Mouse (Mus musculus): ENCODE results near the gene Tmprss6. TPM values are rescaled to one million over a fixed set of nuclear protein-coding genes. Genes with fewer than 3 reads are reported as not detected.

Gene Tmprss6
- polyA plus RNA-seq, 1 experiment, result 0.22 TPM

- TF ChIP-seq POLR2A (IDR thresholded peaks at IDR 0.05; ENCODE audit: borderline replicate concordance, extremely low read depth, insufficient read depth, insufficient read length, poor library complexity, severe bottlenecking) (no peak), CTCF (IDR thresholded peaks at IDR 0.05; ENCODE audit: borderline replicate concordance, extremely low read depth, insufficient read depth, insufficient read length) (no peak)
- DNase-seq (ENCODE audit: low read depth), result no peak
Observed at GRCm38 (mm10) chr15:78429871-78430622, 38.4 kb downstream of the Tmprss6 start.

GRCm38 (mm10) chr15:78429139-78429459 is 39.3 kb downstream of the Tmprss6 start:
- no peak for DNase-seq (ENCODE audit: low read depth)
- TF ChIP-seq CTCF (IDR thresholded peaks at IDR 0.05; ENCODE audit: borderline replicate concordance, extremely low read depth, insufficient read depth, insufficient read length), result no peak
- no peak for TF ChIP-seq POLR2A (IDR thresholded peaks at IDR 0.05; ENCODE audit: borderline replicate concordance, extremely low read depth, insufficient read depth, insufficient read length, poor library complexity, severe bottlenecking)

DNA sequence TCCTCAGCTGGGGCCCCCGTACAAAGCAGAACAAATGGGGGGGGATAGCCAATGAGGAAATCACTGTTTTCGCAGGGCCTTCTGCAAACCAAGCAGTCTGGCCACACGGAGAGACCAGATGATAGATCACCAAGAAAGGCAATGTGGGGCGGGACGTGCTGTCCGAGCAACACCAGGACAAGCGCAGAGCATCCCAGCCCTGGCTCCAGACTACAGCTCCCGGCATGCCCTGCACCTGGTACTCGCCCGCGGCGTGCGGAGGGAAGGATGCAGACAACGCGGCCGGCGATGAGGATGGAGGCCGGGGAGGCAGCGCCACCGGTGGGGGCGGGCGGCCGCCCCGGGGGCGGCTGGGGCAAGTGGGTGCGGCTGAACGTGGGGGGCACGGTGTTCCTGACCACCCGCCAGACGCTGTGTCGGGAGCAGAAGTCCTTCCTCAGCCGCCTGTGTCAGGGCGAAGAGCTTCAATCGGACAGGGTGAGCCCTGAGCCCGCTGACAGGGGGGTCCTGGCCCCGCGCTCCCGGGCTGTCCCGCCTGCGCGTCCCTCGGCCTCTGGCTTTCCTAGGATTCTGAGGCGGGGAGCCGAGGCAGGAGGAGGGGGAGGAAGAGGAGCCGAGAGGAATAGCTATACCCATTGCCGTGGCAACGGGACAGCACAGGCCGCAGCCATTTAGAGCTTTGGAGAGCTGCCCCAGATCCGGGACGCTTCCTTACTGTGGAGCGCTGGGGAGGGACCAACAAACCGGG is 39.9 kb downstream of the Tmprss6 start, which contains the start of gene Kctd17:
Kctd17 (plus strand) TSS at position 174 of the 748 bp plus-strand sequence.
- peak; percentile 85 for DNase-seq (ENCODE audit: low read depth)
- peak; percentile 85 for TF ChIP-seq POLR2A (IDR thresholded peaks at IDR 0.05; ENCODE audit: borderline replicate concordance, extremely low read depth, insufficient read depth, insufficient read length, poor library complexity, severe bottlenecking)
- TF ChIP-seq CTCF (IDR thresholded peaks at IDR 0.05; ENCODE audit: borderline replicate concordance, extremely low read depth, insufficient read depth, insufficient read length), result no peak

DNA sequence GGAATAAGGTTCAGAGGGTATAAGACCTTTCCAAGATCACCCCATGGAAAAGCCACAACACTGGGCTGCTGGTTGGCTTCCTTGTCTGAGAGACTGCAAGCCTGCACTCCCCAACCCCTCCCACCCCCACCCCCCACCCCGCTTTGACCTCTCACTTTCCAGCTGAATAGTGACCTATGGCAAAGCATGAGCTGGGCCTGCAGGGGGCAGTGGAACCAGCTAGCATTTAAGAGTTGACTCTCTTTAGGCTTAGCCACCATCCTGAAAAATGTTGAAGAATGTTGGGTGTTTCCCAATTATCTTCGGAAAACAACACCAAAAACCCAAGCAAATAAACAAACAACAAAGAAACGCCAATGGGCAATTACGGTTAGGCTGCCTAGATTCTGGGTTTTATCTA is 43.2 kb downstream of the Tmprss6 start:
- no peak for DNase-seq (ENCODE audit: low read depth)
- TF ChIP-seq CTCF (IDR thresholded peaks at IDR 0.05; ENCODE audit: borderline replicate concordance, extremely low read depth, insufficient read depth, insufficient read length) (no peak), POLR2A (IDR thresholded peaks at IDR 0.05; ENCODE audit: borderline replicate concordance, extremely low read depth, insufficient read depth, insufficient read length, poor library complexity, severe bottlenecking) (no peak)

- TF ChIP-seq POLR2A (IDR thresholded peaks at IDR 0.05; ENCODE audit: borderline replicate concordance, extremely low read depth, insufficient read depth, insufficient read length, poor library complexity, severe bottlenecking) (no peak), CTCF (IDR thresholded peaks at IDR 0.05; ENCODE audit: borderline replicate concordance, extremely low read depth, insufficient read depth, insufficient read length) (no peak)
- no peak for DNase-seq (ENCODE audit: low read depth)
Observed at GRCm38 (mm10) chr15:78424507-78424906, 43.9 kb downstream of the Tmprss6 start.

DNA sequence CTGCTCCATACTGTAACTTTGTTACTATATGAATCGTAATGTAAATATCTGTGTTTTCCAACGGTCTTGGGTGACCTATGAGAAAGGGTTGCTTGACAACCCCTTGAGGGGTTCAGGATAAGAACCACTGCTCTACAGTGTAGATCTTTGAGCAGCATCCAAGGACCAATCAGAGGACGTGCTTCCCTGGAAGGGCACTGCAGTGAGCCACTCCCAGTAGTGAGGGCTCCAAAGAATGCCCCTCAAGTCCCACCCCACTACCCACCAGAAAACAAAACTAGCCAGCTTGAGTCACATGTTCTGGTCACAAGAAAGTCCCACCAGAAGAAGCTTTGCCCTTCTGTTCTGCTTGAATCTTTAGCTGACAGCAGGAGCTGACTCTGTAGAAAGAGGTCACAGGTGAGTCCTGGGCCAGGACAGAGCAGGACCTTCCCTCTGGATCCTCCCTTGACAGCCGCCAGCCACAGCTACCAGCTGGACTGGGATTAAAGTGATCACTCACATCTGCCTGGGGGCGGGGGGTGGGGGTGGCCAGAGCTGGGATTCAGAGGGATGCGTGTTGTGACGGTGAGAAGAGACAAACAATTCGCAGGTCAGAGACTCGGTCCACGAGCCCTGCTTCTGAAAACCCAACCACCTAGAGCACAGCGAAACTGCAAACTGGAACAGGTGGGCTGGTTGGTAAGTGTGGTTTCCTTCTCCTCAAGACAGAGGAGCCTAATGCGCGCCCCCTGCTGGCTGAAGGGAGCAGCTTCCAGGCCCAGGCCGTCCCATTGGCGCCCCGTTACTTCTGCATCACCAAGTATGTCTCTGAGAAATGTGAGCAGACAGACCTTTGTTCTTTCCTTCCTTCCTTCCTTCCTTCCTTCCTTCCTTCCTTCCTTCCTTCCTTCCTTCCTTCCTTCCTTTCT is 46.1 kb downstream of the Tmprss6 start:
- DNase-seq (ENCODE audit: low read depth), result peak; percentile 91
- TF ChIP-seq POLR2A (IDR thresholded peaks at IDR 0.05; ENCODE audit: borderline replicate concordance, extremely low read depth, insufficient read depth, insufficient read length, poor library complexity, severe bottlenecking) (no peak), CTCF (IDR thresholded peaks at IDR 0.05; ENCODE audit: borderline replicate concordance, extremely low read depth, insufficient read depth, insufficient read length) (peak; percentile 98)

DNA sequence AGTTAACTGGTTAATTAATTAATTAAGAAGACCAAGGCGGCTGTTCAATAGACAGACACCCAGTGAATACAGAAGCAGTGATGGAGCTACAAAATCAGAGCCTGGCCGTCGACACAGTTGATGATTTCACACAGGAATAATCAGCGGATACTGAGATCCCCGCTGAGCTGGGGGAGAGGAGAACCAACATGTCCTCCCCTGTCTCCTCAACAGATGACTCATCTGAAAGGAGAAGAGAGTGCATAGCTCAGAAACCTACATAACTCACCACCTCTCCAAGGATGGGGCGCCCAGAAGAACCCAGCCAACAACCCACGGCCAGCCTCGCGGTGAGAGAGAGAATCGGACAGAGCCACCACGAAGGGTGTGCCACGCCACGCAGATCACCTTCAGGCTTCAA is 48.0 kb downstream of the Tmprss6 start:
- no peak for DNase-seq (ENCODE audit: low read depth)
- no peak for TF ChIP-seq CTCF (IDR thresholded peaks at IDR 0.05; ENCODE audit: borderline replicate concordance, extremely low read depth, insufficient read depth, insufficient read length)
- TF ChIP-seq POLR2A (IDR thresholded peaks at IDR 0.05; ENCODE audit: borderline replicate concordance, extremely low read depth, insufficient read depth, insufficient read length, poor library complexity, severe bottlenecking), result no peak

- no peak for DNase-seq (ENCODE audit: low read depth)
- TF ChIP-seq POLR2A (IDR thresholded peaks at IDR 0.05; ENCODE audit: borderline replicate concordance, extremely low read depth, insufficient read depth, insufficient read length, poor library complexity, severe bottlenecking) (no peak), CTCF (IDR thresholded peaks at IDR 0.05; ENCODE audit: borderline replicate concordance, extremely low read depth, insufficient read depth, insufficient read length) (no peak)
Observed at GRCm38 (mm10) chr15:78416937-78417336, 51.5 kb downstream of the Tmprss6 start.

DNA sequence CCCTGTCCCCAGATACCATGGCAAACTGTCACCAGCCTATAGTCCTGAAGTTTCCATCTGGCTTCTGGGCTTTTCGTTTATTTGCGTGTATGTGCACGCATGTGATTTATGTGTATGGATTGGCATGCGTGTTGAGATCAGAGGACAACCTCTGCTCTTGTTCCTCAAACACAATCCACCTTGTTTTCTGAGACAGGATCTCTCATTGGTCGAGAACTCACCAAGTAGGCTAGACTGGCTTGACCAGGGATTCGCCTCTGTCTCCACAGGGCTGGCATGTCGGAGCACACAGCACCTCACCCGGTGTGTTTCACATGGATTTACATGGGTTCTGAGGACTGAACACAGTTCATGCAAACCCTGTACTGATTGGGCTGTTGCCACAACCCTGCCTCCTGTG is 54.3 kb downstream of the Tmprss6 start:
- TF ChIP-seq POLR2A (IDR thresholded peaks at IDR 0.05; ENCODE audit: borderline replicate concordance, extremely low read depth, insufficient read depth, insufficient read length, poor library complexity, severe bottlenecking) (no peak), CTCF (IDR thresholded peaks at IDR 0.05; ENCODE audit: borderline replicate concordance, extremely low read depth, insufficient read depth, insufficient read length) (no peak)

DNA sequence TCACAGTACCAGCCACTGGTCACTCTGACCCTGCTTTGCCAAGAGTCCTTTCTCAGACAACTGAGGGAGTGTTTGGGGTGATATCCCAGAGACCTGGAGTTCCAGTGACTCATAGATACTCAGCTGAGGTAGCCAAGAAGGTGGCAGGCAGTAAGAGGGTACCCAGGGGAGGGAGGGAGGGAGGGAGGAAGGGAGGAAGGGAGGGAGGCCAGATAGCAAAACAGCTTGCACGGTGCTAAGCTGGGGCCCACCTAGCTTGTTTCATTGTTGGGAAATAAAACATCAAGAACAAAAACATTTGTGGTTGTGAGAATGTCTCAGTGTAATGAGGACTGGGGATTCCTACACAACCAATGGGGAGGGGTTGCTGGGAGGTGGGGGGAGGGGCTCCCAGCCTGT is 54.7 kb downstream of the Tmprss6 start:
- DNase-seq (ENCODE audit: low read depth), result no peak
- TF ChIP-seq CTCF (IDR thresholded peaks at IDR 0.05; ENCODE audit: borderline replicate concordance, extremely low read depth, insufficient read depth, insufficient read length) (no peak), POLR2A (IDR thresholded peaks at IDR 0.05; ENCODE audit: borderline replicate concordance, extremely low read depth, insufficient read depth, insufficient read length, poor library complexity, severe bottlenecking) (no peak)

More for the DNA sequence above, 54.3 kb downstream of the Tmprss6 start:
- no peak for DNase-seq (ENCODE audit: low read depth)

Measured in brain, embryonic 14.5 days (tissue).